Mouse (Mus musculus) G1E (cell line): ENCODE results near the gene Shisa9.

Source experiments
- CTCF ChIP-seq: IDR thresholded peaks from 2 replicates; pipeline ENCODE4 v1.5.1; 2012; ENCODE audit warnings: low read depth, low read length, inconsistent platforms, mixed read lengths
- GATA1 ChIP-seq: IDR thresholded peaks from 2 replicates; pipeline ENCODE4 v1.6.1; 2012; ENCODE audit warnings: borderline replicate concordance, low read length, inconsistent platforms, mixed read lengths
- POLR2AphosphoS5 ChIP-seq: IDR thresholded peaks from 2 replicates; pipeline ENCODE4 v1.6.1; 2012; ENCODE audit warnings: low read depth, low read length, inconsistent platforms; ENCODE audit not compliant: insufficient replicate concordance
- TAL1 ChIP-seq: conservative IDR thresholded peaks from 2 replicates; pipeline ENCODE4 v1.6.1; 2012; ENCODE audit warnings: low read depth, low read length, inconsistent platforms, mixed read lengths

GRCm38 (mm10) chr16:12226937-12227336 lies 243.0 kb downstream of the Shisa9 start:
- TF ChIP-seq CTCF (no peak), TAL1 (no peak), POLR2AphosphoS5 (no peak), GATA1 (no peak)
